Mouse (Mus musculus) hindbrain, embryonic 12.5 days (tissue): ENCODE data around the gene Rasgef1a. TPM values are rescaled to one million over a fixed set of nuclear protein-coding genes. Genes with fewer than 3 reads are reported as not detected.

ENCODE experiments used
- ATAC-seq: fragments of 200-750 bp; cut with Nextera tagmentation; 2 replicates; pipeline ENCODE4 v1.8.0; 2017; ENCODE audit warnings: moderate TSS enrichment; ENCODE audit not compliant: low FRiP score
- H3K27ac ChIP-seq: fragments of 300-500 bp; sonication (generic); 2 replicates; pipeline ENCODE4 v1.5.1; 2016; ENCODE audit warnings: mild to moderate bottlenecking
- H3K27me3 ChIP-seq: fragments of 300-500 bp; sonication (generic); 2 replicates; pipeline ENCODE4 v1.6.1; 2016; ENCODE audit warnings: mild to moderate bottlenecking
- H3K36me3 ChIP-seq: fragments of 300-500 bp; sonication (generic); 2 replicates; pipeline ENCODE4 v1.6.1; 2016; ENCODE audit warnings: mild to moderate bottlenecking
- H3K4me1 ChIP-seq: fragments of 300-500 bp; sonication (generic); 2 replicates; pipeline ENCODE4 v1.6.1; 2016
- H3K4me2 ChIP-seq: fragments of 300-500 bp; sonication (generic); replicated peaks from 2 replicates; pipeline ENCODE4 v1.6.1; 2016; ENCODE audit warnings: mild to moderate bottlenecking
- H3K4me3 ChIP-seq: fragments of 300-500 bp; sonication (generic); 2 replicates; pipeline ENCODE4 v1.5.1; 2016; ENCODE audit warnings: mild to moderate bottlenecking
- H3K9ac ChIP-seq: fragments of 300-500 bp; sonication (generic); 2 replicates; pipeline ENCODE4 v1.6.1; 2016; ENCODE audit warnings: mild to moderate bottlenecking, moderate library complexity
- H3K9me3 ChIP-seq: fragments of 300-500 bp; sonication (generic); replicated peaks from 2 replicates; pipeline ENCODE4 v1.6.1; 2016; ENCODE audit warnings: mild to moderate bottlenecking
- WGBS: fragments of 180-500 bp; shearing (Covaris S2); methylation state at CpG from one replicate; pipeline ENCODE4 v1.1.7; 2016; 5-methylcytosine and 5-hydroxymethylcytosine counted together
- polyA plus RNA-seq: library from polyadenylated mRNA; unstranded; fragments of >200 nt; fragmentation: Nextera tagmentation; extraction: Ambion mirVana; gene quantifications from 2 replicates; pipeline ENCODE4 v1.2.1, GENCODE M21; 2016

The Rasgef1a gene
- polyA plus RNA-seq, 1 experiment from 2014 or later = 0.21 TPM

DNA sequence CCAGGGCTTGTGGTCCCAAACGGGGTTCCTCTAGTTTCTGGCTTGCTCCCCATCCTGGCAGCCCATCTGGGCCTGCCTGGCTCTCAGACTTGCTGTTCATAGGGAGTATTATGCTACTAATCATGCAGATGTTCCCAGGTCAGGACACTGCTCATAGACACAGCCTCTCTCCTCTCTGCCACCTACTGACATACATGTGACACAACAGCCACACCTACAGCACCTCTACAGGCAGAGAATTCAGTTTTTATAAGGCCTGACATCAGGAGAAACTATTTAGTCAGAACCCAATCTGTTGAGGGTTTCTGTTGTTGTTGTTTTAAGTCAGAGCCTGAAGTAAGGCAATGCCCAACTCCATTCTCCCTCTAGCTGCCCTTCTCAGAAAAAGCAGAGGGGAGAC is 100.6 kb downstream of the Rasgef1a start:
- Histone ChIP-seq H3K9ac (no peak overlapping the region), H3K4me3 (no peak overlapping the region), H3K27me3 (no peaks in the 10 kb centered on the region), H3K27ac (no peak overlapping the region), H3K9me3 (no peaks in the 10 kb centered on the region), H3K4me1 (no peaks in the 10 kb centered on the region), H3K36me3 (peaks cover 14% of the 10 kb centered on the region; the same call in 1 of the 2 replicates), H3K4me2 (no peak overlapping the region)
- ATAC-seq = no peak
- WGBS = 65% methylated on average over 1 of the region's 1 CpGs

DNA sequence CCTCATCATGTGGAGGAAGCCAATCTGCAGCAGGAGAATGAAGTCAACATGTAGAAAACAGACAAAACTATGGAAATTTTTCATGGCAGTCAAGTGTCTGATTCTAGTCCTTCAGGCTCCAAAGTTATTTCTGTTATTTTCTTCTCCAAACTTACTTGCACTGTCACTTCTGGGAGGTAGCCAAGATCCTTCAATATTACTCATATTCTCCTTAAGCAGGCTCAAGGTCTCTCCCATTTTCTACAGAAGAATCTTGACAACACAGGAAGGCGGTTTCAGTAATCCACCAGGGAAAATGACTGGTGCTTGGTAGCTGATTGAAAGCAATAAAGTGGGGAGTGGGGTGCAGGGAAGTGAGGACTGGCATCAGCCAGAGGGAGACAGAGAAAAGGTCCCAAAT is 111.5 kb downstream of the Rasgef1a start:
- H3K4me2 ChIP-seq = no peak overlapping the region
- H3K9me3 ChIP-seq = no peaks in the 10 kb centered on the region
- no peak overlapping the region for H3K9ac ChIP-seq
- no peaks in the 10 kb centered on the region for H3K27me3 ChIP-seq
- ATAC-seq = no peak
- H3K4me3 ChIP-seq = no peak overlapping the region
- peaks cover 10% of the 10 kb centered on the region for H3K36me3 ChIP-seq
- no peaks in the 10 kb centered on the region for H3K4me1 ChIP-seq
- 96% methylated on average over 1 of the region's 1 CpGs for WGBS
- no peak overlapping the region for H3K27ac ChIP-seq

DNA sequence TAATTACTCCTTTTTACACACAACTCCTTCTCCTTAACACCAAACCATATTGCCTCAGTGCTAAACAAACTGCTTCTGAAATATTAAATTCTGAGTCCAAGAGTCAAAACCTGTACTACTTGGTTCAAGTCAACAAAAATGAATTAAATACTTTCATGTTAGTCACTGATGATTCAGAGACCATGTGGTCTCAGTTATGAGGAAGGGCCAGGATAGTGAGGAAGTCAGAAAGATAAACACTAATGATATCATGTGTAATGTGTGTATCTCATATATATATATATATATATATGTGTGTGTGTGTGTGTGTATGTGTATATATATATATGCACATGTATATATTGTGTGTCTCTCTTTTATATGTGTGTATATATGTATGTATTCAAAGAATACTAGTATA is 115.3 kb downstream of the Rasgef1a start:
- Histone ChIP-seq H3K27me3 (no peaks in the 10 kb centered on the region), H3K9me3 (no peaks in the 10 kb centered on the region), H3K4me1 (no peaks in the 10 kb centered on the region), H3K4me2 (no peak overlapping the region), H3K27ac (no peak overlapping the region), H3K4me3 (no peak overlapping the region), H3K9ac (no peak overlapping the region), H3K36me3 (peaks cover 10% of the 10 kb centered on the region)
- no peak for ATAC-seq

DNA sequence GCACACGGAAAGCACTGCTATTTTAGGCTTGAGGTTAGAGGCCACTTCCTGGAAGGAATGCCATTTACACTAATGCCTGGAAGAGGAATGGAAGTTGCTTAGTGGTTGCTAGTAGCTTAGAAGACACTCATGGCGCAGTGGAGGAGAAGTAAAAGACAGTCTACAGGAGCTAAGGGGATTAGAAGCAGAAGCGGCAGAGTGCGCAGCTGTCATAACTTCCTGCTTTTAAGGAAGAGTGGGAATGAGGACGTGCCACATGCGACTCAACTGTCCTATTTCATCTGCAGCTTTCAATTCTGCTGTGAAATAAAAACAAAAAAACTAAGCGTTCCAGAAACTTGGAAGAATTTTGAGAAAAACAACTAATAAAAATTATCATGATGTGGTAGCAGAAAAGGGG is 116.0 kb downstream of the Rasgef1a start:
- Histone ChIP-seq H3K4me1 (no peaks in the 10 kb centered on the region), H3K9me3 (no peaks in the 10 kb centered on the region), H3K4me2 (no peak overlapping the region), H3K27ac (no peak overlapping the region), H3K4me3 (no peak overlapping the region), H3K36me3 (peaks cover 7% of the 10 kb centered on the region), H3K9ac (no peak overlapping the region), H3K27me3 (no peaks in the 10 kb centered on the region)
- whole genome bisulfite sequencing = 91% methylated on average over 7 of the region's 7 CpGs
- no peak for ATAC-seq

DNA sequence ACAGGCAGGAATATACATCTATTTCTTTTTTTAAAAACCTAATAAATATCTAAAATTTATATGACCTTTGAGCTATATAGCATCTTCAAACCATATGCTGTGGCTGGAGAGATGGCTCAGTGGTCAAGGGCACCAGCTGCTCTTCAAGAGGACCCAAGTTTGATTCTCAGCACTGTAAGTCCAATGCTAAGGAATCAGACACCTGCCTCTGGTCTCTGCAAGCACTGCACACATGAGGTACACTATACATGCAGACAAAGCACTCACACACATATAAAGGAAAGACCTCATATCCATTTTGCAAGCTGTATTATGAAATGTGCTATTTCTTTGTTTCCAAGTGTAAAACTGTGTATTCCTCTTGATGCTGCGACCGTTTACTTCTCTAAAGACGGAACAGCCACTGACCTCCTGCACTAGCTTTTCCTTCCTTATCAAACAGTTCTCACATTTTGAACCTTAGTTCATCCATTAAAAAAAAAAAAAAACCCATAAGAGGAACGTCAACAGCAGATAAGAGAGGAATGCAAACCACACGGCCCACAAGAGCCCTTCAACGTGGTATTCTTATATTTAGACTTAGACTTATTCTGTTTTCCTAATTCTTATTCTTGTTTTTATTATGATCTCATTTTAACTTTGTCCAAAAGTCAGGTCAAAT is 116.7 kb downstream of the Rasgef1a start:
- Histone ChIP-seq H3K27me3 (no peaks in the 10 kb centered on the region), H3K9me3 (no peaks in the 10 kb centered on the region), H3K4me2 (no peak overlapping the region), H3K36me3 (peaks cover 2% of the 10 kb centered on the region; the same call in 1 of the 2 replicates), H3K4me3 (no peak overlapping the region), H3K4me1 (no peaks in the 10 kb centered on the region), H3K27ac (no peak overlapping the region), H3K9ac (no peak overlapping the region)
- no peak for ATAC-seq
- 86% methylated on average over 6 of the region's 6 CpGs for WGBS

DNA sequence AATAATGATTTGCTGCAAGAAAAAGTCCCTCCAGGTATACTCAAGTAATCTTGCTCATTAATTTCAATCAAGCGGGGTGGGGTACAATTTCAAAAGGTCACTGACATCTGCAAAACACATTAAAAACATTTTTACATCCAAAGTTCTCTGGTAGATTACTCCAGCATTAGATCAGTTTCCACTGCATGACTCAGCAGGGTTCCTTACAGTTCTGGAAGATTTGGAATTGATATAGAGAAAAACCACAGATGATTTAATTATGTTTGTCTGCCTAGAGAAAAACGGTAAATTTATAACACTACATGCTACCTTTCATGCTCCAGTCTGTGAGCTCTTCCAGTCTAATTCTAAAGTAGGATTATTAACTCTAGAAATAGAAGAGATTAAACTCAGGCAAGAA is 118.8 kb downstream of the Rasgef1a start:
- no peaks in the 10 kb centered on the region for H3K4me1 ChIP-seq
- no peaks in the 10 kb centered on the region for H3K36me3 ChIP-seq
- H3K9ac ChIP-seq = no peak overlapping the region
- no peaks in the 10 kb centered on the region for H3K9me3 ChIP-seq
- 78% methylated on average over 2 of the region's 2 CpGs for WGBS
- ATAC-seq = no peak
- no peak overlapping the region for H3K4me2 ChIP-seq
- H3K27me3 ChIP-seq = no peaks in the 10 kb centered on the region
- no peak overlapping the region for H3K4me3 ChIP-seq
- H3K27ac ChIP-seq = no peak overlapping the region

DNA sequence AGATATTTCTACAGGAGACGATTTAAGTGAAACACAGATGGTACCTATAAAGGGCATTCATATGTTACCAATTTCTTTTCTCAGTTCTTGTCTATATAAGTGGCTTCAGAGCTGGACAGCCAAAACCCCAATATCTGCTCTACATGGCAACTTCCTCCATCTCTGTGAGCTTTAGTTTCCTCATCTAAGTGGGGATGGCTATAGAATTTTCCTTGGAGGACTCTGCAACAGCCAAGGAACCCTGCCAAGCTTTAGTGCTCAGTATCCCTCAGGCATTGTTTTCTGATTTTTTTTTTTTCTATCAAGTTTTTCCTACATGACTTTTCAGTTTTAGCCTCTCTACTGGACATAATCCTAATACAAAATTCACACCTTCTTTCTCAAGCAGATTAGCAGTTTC is 123.2 kb downstream of the Rasgef1a start:
- WGBS = 84% methylated on average over 1 of the region's 1 CpGs

DNA sequence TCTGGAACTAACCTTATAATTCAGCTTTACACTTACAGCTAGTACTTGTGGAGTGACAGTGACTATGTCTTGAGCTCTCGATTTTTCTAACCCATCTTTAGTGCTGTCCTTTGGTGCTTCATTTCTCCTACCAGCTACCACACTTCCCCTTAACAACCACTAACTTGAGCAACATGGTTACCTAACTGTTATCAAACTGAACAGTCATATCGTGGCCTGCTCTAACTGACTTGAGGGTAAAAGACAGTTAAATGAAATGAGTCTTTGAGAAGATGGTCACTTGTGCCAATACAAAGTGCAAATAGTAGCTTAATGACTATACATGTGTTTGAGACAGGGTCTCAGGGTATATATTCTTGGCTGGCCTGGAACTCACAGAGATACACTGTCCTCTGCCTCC is 125.9 kb downstream of the Rasgef1a start:
- Histone ChIP-seq H3K4me1 (0 out of 2 replicates have a peak, but pooled peaks cover 2% of the 10 kb centered on the region), H3K9me3 (no peaks in the 10 kb centered on the region), H3K36me3 (no peaks in the 10 kb centered on the region), H3K27ac (no peak overlapping the region), H3K27me3 (no peaks in the 10 kb centered on the region), H3K4me3 (no peak overlapping the region), H3K9ac (no peak overlapping the region), H3K4me2 (no peak overlapping the region)
- ATAC-seq = no peak
- 83% methylated on average over 2 of the region's 2 CpGs for WGBS

More for the DNA sequence above, 123.2 kb downstream of the Rasgef1a start:
- Histone ChIP-seq H3K4me2 (no peak overlapping the region), H3K4me3 (no peak overlapping the region), H3K27ac (no peak overlapping the region), H3K27me3 (no peaks in the 10 kb centered on the region), H3K9me3 (no peaks in the 10 kb centered on the region), H3K4me1 (0 out of 2 replicates have a peak, but pooled peaks cover 2% of the 10 kb centered on the region), H3K36me3 (no peaks in the 10 kb centered on the region), H3K9ac (no peak overlapping the region)
- ATAC-seq = no peak

DNA sequence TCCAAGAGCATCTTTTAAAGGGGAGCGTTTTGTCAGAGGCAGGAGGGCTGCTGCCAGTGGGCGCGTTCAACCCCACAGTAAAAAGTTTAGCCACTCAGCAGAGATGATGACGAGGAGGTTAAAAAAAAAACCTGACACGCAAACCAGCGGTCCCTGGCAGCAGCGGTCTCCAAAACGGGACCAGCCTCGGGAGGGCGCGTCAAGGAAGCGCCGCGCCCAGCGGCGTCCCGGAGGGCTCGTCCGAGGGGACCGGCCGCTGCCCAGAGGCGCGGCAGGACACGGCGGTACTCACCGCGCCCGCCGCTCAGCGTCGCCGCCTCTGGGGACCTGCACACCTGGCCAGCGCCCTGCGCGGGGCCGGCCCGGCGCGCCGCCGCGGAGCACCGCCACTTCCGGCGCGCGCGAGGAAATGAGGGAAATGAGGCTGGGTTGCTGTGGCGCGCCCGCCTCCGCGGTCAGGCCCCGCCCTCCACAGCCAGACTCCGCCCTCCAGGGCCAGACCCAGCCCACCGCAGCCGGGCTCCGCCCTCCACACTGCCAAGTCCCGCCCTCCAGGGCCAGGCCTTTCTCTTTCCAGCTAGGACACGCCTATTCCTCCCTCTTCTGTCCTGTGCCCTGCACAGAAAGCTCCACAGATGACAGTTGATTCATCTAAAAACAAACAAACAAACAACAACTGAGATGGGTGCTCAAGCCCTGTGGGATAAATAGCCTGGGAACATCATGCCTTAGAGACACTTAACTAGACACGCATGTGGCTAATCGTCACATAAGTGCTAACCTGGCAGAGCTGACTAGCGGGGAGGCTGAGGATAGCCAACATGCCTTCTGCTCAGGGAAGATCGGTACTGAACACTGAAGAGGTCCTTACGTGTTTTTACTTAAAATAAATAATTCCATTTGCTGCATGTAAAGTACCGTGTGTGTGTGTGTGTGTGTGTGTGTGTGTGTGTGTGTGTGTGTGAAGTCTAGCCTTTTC is 127.8 kb downstream of the Rasgef1a start, which contains the start of gene Csgalnact2:
Csgalnact2 (minus strand) TSS at position 410 of the 979 bp plus-strand sequence.
- H3K36me3 ChIP-seq = no peaks in the 10 kb centered on the region
- no peaks in the 10 kb centered on the region for H3K27me3 ChIP-seq
- peak within 1 kb of the TSS; percentile 80 for H3K9ac ChIP-seq
- H3K27ac ChIP-seq = peak within 1 kb of the TSS; percentile 77
- peak within 1 kb of the TSS; percentile 73 for H3K4me2 ChIP-seq
- peak; percentile 99 for ATAC-seq
- 0 out of 2 replicates have a peak, but pooled peaks cover 2% of the 10 kb centered on the region for H3K4me1 ChIP-seq
- H3K9me3 ChIP-seq = no peaks in the 10 kb centered on the region
- WGBS = 7% methylated on average over 59 of the region's 66 CpGs
- peak within 1 kb of the TSS; percentile 81 for H3K4me3 ChIP-seq

DNA sequence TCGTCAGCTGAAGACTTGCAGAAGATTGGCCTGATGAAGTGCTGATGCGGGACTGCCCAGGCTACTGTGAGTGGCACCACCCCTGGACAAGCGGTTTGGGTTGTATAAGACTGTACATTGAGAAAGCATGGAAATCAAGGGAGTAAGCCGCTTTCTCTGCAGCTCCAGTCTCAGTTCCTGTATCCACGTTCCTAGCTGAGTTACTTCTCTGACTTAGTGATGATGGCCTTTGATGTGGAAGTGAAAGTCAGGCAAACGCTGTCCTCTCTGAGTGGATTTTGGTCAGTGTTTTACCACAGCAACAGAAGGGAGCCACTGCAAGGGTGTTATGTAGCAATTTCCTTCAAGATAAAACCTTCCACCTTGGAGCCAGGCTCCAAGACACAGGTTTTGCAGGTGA is 129.7 kb downstream of the Rasgef1a start:
- Histone ChIP-seq H3K4me2 (no peak overlapping the region), H3K36me3 (no peaks in the 10 kb centered on the region), H3K4me3 (no peak overlapping the region), H3K4me1 (0 out of 2 replicates have a peak, but pooled peaks cover 2% of the 10 kb centered on the region), H3K27me3 (no peaks in the 10 kb centered on the region), H3K9me3 (no peaks in the 10 kb centered on the region), H3K9ac (no peak overlapping the region), H3K27ac (no peak overlapping the region)
- 89% methylated on average over 6 of the region's 6 CpGs for WGBS
- ATAC-seq = no peak
